Mouse (Mus musculus): ENCODE measurements around the gene Ralgapb. TPM values are rescaled to one million over a fixed set of nuclear protein-coding genes. Genes with fewer than 3 reads are reported as not detected.

Gene Ralgapb
- polyA plus RNA-seq, 1 experiment: 18.8 TPM

GRCm38 (mm10) chr2:158519800-158520199 is 110.2 kb downstream of the Ralgapb start:
- Histone ChIP-seq H3K27ac (replicated peaks; ENCODE audit: low read depth, low read length) (no peak overlapping the region), H3K4me3 (ENCODE audit: insufficient read depth, low read depth, low read length) (no peak overlapping the region)

GRCm38 (mm10) chr2:158523060-158523459 is 113.4 kb downstream of the Ralgapb start:
- H3K4me1 ChIP-seq (ENCODE audit: control insufficient read depth, insufficient read depth, insufficient read length, low read length): no peaks in the 10 kb centered on the region
- no peak overlapping the region for H3K27ac ChIP-seq (replicated peaks; ENCODE audit: low read depth, low read length)
- H3K4me3 ChIP-seq (ENCODE audit: insufficient read depth, low read depth, low read length): no peak overlapping the region

More at GRCm38 (mm10) chr2:158519800-158520199, 110.2 kb downstream of the Ralgapb start:
- H3K4me1 ChIP-seq (ENCODE audit: control insufficient read depth, insufficient read depth, insufficient read length, low read length): no peaks in the 10 kb centered on the region

GRCm38 (mm10) chr2:158524129-158524860 is 114.6 kb downstream of the Ralgapb start:
- H3K4me1 ChIP-seq (ENCODE audit: control insufficient read depth, insufficient read depth, insufficient read length, low read length): no peaks in the 10 kb centered on the region
- no peak overlapping the region for H3K27ac ChIP-seq (replicated peaks; ENCODE audit: low read depth, low read length)
- no peak overlapping the region for H3K4me3 ChIP-seq (ENCODE audit: insufficient read depth, low read depth, low read length)

GRCm38 (mm10) chr2:158534090-158534489 is 124.4 kb downstream of the Ralgapb start:
- no peak overlapping the region for H3K27ac ChIP-seq (replicated peaks; ENCODE audit: low read depth, low read length)
- no peaks in the 10 kb centered on the region for H3K4me1 ChIP-seq (ENCODE audit: control insufficient read depth, insufficient read depth, insufficient read length, low read length)
- no peak overlapping the region for H3K4me3 ChIP-seq (ENCODE audit: insufficient read depth, low read depth, low read length)

GRCm38 (mm10) chr2:158534559-158534958 is 124.9 kb downstream of the Ralgapb start:
- H3K4me1 ChIP-seq (ENCODE audit: control insufficient read depth, insufficient read depth, insufficient read length, low read length): no peaks in the 10 kb centered on the region
- H3K4me3 ChIP-seq (ENCODE audit: insufficient read depth, low read depth, low read length): no peak overlapping the region
- H3K27ac ChIP-seq (replicated peaks; ENCODE audit: low read depth, low read length): no peak overlapping the region

- Histone ChIP-seq H3K27ac (replicated peaks; ENCODE audit: low read depth, low read length) (no peak overlapping the region), H3K4me3 (ENCODE audit: insufficient read depth, low read depth, low read length) (no peak overlapping the region), H3K4me1 (ENCODE audit: control insufficient read depth, insufficient read depth, insufficient read length, low read length) (no peaks in the 10 kb centered on the region)
Measured at GRCm38 (mm10) chr2:158539433-158540305, 130.0 kb downstream of the Ralgapb start.

- Histone ChIP-seq H3K4me3 (ENCODE audit: insufficient read depth, low read depth, low read length) (no peak overlapping the region), H3K27ac (replicated peaks; ENCODE audit: low read depth, low read length) (no peak overlapping the region), H3K4me1 (ENCODE audit: control insufficient read depth, insufficient read depth, insufficient read length, low read length) (no peaks in the 10 kb centered on the region)
Measured at GRCm38 (mm10) chr2:158541286-158541685, 131.6 kb downstream of the Ralgapb start.

GRCm38 (mm10) chr2:158545266-158545665 is 135.6 kb downstream of the Ralgapb start:
- Histone ChIP-seq H3K4me3 (ENCODE audit: insufficient read depth, low read depth, low read length) (no peak overlapping the region), H3K27ac (replicated peaks; ENCODE audit: low read depth, low read length) (no peak overlapping the region), H3K4me1 (ENCODE audit: control insufficient read depth, insufficient read depth, insufficient read length, low read length) (no peaks in the 10 kb centered on the region)

GRCm38 (mm10) chr2:158546751-158547150 is 137.1 kb downstream of the Ralgapb start:
- H3K4me1 ChIP-seq (ENCODE audit: control insufficient read depth, insufficient read depth, insufficient read length, low read length): no peaks in the 10 kb centered on the region

More at GRCm38 (mm10) chr2:158546751-158547150, 137.1 kb downstream of the Ralgapb start:
- H3K4me3 ChIP-seq (ENCODE audit: insufficient read depth, low read depth, low read length): no peak overlapping the region
- no peak overlapping the region for H3K27ac ChIP-seq (replicated peaks; ENCODE audit: low read depth, low read length)

Other genes starting within 250 kb of the Ralgapb start
- gene D630003M21Rik, start 180.6 kb upstream of the Ralgapb start, polyA plus RNA-seq (2012; ENCODE audit: insufficient read depth, insufficient read length, missing spikeins): 0.36 and 0.58 TPM in 2 replicates
- gene Bpi, start 151.8 kb upstream of the Ralgapb start, polyA plus RNA-seq (2012; ENCODE audit: insufficient read depth, insufficient read length, missing spikeins): not detected in 2 replicates
- gene Lbp, start 103.4 kb upstream of the Ralgapb start, polyA plus RNA-seq (2012; ENCODE audit: insufficient read depth, insufficient read length, missing spikeins): 5.8 and 6.6 TPM in 2 replicates
- gene Snhg11, start 34.2 kb upstream of the Ralgapb start, polyA plus RNA-seq (2012; ENCODE audit: insufficient read depth, insufficient read length, missing spikeins): 0.91 and 4.4 TPM in 2 replicates
- 567 and 679 TPM in 2 replicates for gene Adig, start 92.8 kb downstream of the Ralgapb start, polyA plus RNA-seq (2012; ENCODE audit: insufficient read depth, insufficient read length, missing spikeins)
- not detected in 2 replicates for gene Arhgap40, start 102.9 kb downstream of the Ralgapb start, polyA plus RNA-seq (2012; ENCODE audit: insufficient read depth, insufficient read length, missing spikeins)
- not detected in 2 replicates for gene Slc32a1, start 200.9 kb downstream of the Ralgapb start, polyA plus RNA-seq (2012; ENCODE audit: insufficient read depth, insufficient read length, missing spikeins)
- 3.5 and 3.9 TPM in 2 replicates for gene Actr5, start 215.0 kb downstream of the Ralgapb start, polyA plus RNA-seq (2012; ENCODE audit: insufficient read depth, insufficient read length, missing spikeins)